Mouse (Mus musculus): ENCODE data around the gene Aif1l. TPM values are rescaled to one million over a fixed set of nuclear protein-coding genes. Genes with fewer than 3 reads are reported as not detected.
"Not testable (repeated sequence)": the region's sequence is repeated elsewhere in the genome, so short reads cannot be mapped to it uniquely, and the experiment has no call there.

The Aif1l gene
- 32.4 and 36.1 TPM in 2 replicates for polyA plus RNA-seq (2015; fragmentation: Nextera tagmentation; extraction: Ambion mirVana)

DNA sequence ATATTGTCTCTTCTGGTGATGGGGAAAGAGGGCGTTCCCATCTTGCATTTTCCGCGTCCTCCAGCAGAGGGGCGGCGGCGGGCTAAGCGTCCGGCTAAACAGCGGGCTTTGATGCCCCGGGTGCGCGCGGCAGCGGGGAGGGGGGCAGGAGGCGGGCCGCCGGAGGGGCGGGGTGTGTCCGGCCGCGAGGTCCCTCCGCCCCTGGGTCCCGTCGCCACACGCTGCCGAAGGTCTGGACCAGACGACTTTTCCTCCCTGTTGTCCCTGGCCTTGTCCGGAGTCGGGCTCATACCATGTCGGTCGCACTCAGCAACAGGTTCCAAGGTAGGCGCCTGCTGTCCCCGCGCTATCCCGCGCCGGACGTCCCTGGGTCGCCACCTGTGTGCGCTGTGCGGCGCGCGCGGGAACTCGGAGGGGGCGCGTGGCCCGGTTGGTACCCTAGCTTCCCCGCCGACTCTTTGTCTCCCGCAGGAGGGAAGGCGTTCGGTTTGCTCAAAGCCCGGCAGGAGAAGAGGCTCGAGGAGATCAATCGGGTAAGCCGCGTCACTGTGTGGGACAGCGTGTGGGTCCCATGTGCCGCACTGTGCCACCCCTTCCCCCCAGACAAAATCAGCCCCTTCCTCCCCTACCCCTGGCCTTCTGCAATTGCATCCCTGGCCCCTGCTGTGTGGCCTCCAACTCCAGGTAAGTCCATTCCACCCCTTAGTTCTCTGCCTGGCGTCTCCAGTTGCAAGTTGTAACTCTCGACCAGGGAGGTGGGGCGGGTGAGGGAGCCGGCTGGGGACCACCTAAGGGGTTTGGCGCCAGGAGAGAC is at the start of gene Aif1l:
TSS of gene Aif1l (plus strand) at position 82 of the 814 bp plus-strand sequence.
- under 1% methylated on average over 62 of the region's 66 CpGs for WGBS
- peak within 1 kb of the TSS; percentile 97 for H3K4me2 ChIP-seq
- H3K36me3 ChIP-seq, result no peaks in the 10 kb centered on the region
- H3K4me3 ChIP-seq, result peak within 1 kb of the TSS; percentile 63
- peaks cover 9% of the 10 kb centered on the region for H3K4me1 ChIP-seq
- no peak within 1 kb of the TSS for H3K27ac ChIP-seq
- H3K9me3 ChIP-seq, result no peaks in the 10 kb centered on the region
- ATAC-seq (ENCODE audit: borderline replicate concordance, extremely low read depth, low FRiP score, low TSS enrichment), result peak; percentile 78
- H3K27me3 ChIP-seq, result peaks cover 10% of the 10 kb centered on the region
- H3K9ac ChIP-seq, result peak within 1 kb of the TSS; percentile 66

DNA sequence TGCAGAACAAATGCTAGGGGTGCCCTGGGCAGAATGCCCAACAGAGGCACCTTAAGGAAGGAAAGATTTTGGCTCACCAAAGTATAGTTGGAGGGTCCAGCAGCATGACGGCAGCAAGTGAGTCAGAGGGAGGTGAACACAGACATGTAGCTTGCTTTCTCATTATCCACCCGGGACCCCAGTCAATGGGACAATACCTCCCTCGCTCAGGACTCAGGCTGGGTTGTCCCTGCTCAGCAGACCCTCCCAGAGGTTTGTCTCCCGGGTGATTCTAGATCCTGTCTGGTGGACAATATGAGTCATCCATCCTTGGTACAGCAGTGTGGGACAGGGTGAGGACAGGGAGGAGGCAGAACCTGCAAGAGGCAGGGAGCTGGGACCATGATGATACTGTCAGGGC is 49.0 kb upstream of the Aif1l start:
- no peak overlapping the region for H3K4me3 ChIP-seq
- 63% methylated on average over 4 of the region's 4 CpGs for WGBS

DNA sequence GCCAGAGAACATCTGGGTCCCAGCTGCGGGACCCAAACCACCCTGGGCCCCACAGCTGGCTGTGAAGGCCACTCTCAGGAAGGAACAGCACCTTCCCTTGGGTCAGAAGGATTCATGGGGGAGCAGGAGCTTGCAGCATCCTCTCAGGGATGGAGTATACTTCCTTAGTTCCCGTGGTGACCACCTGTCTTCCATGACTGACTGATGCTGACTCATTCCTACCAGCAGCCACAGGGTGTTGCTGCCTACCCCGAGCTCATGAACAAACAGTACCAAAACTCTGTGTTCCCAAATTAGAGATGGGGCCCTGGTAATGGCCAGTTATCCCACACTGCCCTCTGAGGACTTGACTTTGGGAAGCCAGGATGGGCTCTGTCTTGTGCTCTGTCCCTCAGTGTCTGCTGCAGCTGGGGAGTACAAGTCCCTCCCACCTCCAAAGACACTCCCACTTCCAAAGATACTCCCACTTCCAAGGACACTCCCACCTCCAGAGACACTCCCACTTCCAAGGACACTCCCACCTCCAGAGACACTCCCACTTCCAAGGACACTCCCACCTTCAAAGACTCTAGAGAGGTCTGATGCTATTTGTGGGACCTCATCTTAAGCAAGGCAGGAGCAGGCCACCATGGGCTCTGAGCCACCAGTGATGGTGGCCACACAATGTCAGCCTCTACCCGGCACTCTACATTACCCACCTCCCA is 48.1 kb upstream of the Aif1l start:
- Histone ChIP-seq H3K27ac (no peak overlapping the region), H3K9me3 (no peaks in the 10 kb centered on the region), H3K4me3 (no peak overlapping the region), H3K36me3 (no peaks in the 10 kb centered on the region), H3K9ac (no peak overlapping the region), H3K27me3 (no peaks in the 10 kb centered on the region), H3K4me2 (no peak overlapping the region), H3K4me1 (0 out of 2 replicates have a peak, but pooled peaks cover 3% of the 10 kb centered on the region)
- ATAC-seq (ENCODE audit: borderline replicate concordance, extremely low read depth, low FRiP score, low TSS enrichment), result peak; percentile 29
- 48% methylated on average over 4 of the region's 4 CpGs for WGBS

More for the DNA sequence above, 49.0 kb upstream of the Aif1l start:
- Histone ChIP-seq H3K36me3 (no peaks in the 10 kb centered on the region), H3K27ac (no peak overlapping the region), H3K9me3 (no peaks in the 10 kb centered on the region), H3K4me2 (no peak overlapping the region), H3K4me1 (0 out of 2 replicates have a peak, but pooled peaks cover 3% of the 10 kb centered on the region), H3K27me3 (no peaks in the 10 kb centered on the region), H3K9ac (no peak overlapping the region)
- ATAC-seq (ENCODE audit: borderline replicate concordance, extremely low read depth, low FRiP score, low TSS enrichment), result no peak

DNA sequence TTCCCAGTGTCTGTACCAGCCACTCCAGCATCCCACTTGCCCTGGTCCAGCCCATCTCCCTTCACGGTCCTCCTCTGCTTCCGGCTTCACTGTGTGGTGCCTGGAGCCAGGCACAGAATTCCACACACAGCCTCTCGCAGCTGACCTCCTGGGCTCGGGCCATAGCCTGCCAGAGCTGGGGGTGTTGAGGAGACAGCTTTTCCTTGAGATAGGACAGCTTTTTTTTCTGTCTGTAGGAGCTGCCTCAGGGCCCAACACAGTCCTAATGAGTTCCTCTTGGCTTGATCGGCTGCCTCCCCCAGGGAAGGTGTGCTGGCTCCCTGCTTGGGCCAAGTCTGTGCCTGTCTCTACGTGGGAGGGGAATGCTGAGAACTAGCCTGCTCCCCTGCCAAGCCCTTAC is 45.9 kb upstream of the Aif1l start:
- Histone ChIP-seq H3K4me1 (0 out of 2 replicates have a peak, but pooled peaks cover 3% of the 10 kb centered on the region), H3K4me3 (no peak overlapping the region), H3K9me3 (no peaks in the 10 kb centered on the region), H3K36me3 (no peaks in the 10 kb centered on the region), H3K27me3 (no peaks in the 10 kb centered on the region), H3K27ac (no peak overlapping the region), H3K9ac (no peak overlapping the region), H3K4me2 (no peak overlapping the region)
- no peak for ATAC-seq (ENCODE audit: borderline replicate concordance, extremely low read depth, low FRiP score, low TSS enrichment)
- WGBS, result 28% methylated on average over 6 of the region's 6 CpGs

DNA sequence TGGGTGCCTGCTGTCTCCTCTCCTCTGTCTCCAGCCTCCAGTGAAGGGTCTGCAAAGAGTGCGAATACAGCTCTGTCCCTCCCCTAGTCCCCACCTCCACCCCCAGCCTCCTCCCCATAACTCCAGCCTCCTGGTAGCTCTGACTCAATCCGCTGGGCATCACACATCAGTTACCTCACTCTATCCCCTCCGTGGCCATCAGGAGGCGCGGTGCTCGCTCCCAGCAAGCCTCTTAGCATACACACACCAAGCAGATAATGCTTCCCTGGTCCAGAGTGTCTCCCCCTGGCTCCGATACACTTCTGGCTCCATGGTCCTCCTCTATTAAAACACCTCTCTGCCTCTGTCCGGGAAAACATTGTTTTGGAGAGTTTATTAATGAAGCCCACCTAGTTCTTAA is 45.3 kb upstream of the Aif1l start:
- H3K36me3 ChIP-seq, result no peaks in the 10 kb centered on the region
- WGBS, result 16% methylated on average over 8 of the region's 8 CpGs
- no peak for ATAC-seq (ENCODE audit: borderline replicate concordance, extremely low read depth, low FRiP score, low TSS enrichment)

DNA sequence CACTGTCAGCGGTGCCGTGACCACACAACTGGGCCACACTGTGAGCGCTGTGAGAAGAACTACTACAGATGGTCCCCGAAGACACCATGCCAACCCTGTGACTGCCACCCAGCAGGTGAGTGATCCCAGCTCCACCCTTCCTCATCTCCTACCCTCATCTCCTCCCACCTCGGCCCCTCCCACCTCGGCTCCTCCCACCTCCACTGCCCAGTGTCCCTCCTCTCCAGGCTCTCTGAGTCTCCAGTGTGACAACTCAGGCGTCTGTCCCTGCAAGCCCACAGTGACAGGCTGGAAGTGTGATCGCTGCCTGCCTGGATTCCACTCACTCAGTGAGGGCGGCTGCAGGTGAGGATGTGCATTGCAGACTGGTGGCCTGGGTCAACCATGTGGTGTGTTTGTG is 44.3 kb upstream of the Aif1l start:
- WGBS, result 25% methylated on average over 9 of the region's 9 CpGs
- Histone ChIP-seq H3K9ac (no peak overlapping the region), H3K27ac (no peak overlapping the region), H3K4me3 (no peak overlapping the region), H3K27me3 (no peaks in the 10 kb centered on the region), H3K4me2 (no peak overlapping the region), H3K4me1 (0 out of 2 replicates have a peak, but pooled peaks cover 3% of the 10 kb centered on the region), H3K36me3 (no peaks in the 10 kb centered on the region), H3K9me3 (no peaks in the 10 kb centered on the region)
- no peak for ATAC-seq (ENCODE audit: borderline replicate concordance, extremely low read depth, low FRiP score, low TSS enrichment)

More for the DNA sequence above, 45.3 kb upstream of the Aif1l start:
- Histone ChIP-seq H3K9me3 (no peaks in the 10 kb centered on the region), H3K4me2 (no peak overlapping the region), H3K4me1 (0 out of 2 replicates have a peak, but pooled peaks cover 3% of the 10 kb centered on the region), H3K27ac (no peak overlapping the region), H3K27me3 (no peaks in the 10 kb centered on the region), H3K9ac (no peak overlapping the region), H3K4me3 (no peak overlapping the region)

DNA sequence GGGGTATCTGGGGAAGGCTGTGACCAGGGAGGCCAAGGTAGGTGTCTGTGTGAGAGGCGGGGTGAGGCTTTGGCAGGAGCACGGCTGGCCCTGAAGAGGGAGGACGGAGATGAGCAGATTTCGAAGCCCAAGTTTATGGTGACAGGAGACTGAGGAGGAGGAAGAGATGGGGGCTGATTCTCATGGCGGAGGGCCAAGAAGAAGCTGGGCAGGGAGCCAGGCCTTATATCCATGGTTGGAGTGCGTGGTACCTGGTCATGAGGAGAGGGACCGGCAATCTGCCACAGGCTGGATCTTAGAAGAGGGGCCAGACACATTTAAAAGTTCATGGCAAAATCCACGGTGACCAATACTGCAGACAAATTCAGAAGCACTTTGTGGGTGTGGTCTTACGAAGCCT is 43.5 kb upstream of the Aif1l start:
- Histone ChIP-seq H3K27me3 (no peaks in the 10 kb centered on the region), H3K9ac (no peak overlapping the region), H3K27ac (no peak overlapping the region), H3K4me1 (0 out of 2 replicates have a peak, but pooled peaks cover 3% of the 10 kb centered on the region), H3K9me3 (no peaks in the 10 kb centered on the region), H3K4me3 (no peak overlapping the region), H3K4me2 (no peak overlapping the region), H3K36me3 (no peaks in the 10 kb centered on the region)
- WGBS, result 45% methylated on average over 9 of the region's 9 CpGs
- no peak for ATAC-seq (ENCODE audit: borderline replicate concordance, extremely low read depth, low FRiP score, low TSS enrichment)

DNA sequence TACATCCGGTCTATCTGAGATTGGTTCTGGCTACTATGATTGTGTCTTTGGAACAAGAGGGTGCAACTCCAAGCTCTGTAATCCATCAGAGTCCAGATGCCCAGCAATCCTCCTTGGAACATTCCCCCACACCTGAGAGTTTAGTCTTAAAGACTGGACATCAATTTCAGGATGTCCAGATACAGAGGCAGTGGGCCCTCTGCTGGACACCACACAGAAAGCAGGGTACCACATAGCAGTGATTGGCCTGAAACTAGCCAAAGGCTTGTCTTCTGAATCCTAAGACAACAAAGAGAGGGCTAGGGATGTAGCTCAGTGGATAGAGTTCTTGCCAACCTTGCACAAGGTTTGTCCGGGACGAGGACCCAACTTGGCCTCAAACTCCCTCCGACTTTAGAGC is 37.4 kb upstream of the Aif1l start:
- Histone ChIP-seq H3K4me1 (no peaks in the 10 kb centered on the region), H3K9me3 (no peaks in the 10 kb centered on the region), H3K9ac (no peak overlapping the region), H3K4me2 (no peak overlapping the region), H3K4me3 (no peak overlapping the region), H3K27ac (no peak overlapping the region), H3K27me3 (no peaks in the 10 kb centered on the region; the same call in 1 of the 2 replicates), H3K36me3 (no peaks in the 10 kb centered on the region)
- ATAC-seq (ENCODE audit: borderline replicate concordance, extremely low read depth, low FRiP score, low TSS enrichment), result no peak
- 67% methylated on average over 4 of the region's 4 CpGs for WGBS

DNA sequence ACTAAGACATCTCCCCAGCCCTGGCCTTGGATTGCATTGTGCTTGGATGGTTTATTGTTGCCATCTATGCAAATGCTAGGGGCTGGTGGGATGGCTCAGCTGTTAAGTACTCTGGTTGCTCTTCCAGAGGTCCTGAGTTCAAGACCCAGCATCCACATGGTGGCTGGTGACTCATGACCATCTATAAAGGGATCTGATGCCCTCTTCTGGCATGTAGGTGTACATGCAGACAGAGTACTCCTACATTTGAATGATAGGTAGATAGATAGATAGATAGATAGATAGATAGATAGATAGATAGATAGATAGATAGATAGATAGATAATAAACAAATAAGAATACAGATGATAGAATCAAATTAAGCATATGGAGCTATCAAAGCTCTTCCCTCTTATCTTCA is 35.7 kb upstream of the Aif1l start:
- not testable (repeated sequence) for H3K36me3 ChIP-seq; ATAC-seq (ENCODE audit: borderline replicate concordance, extremely low read depth, low FRiP score, low TSS enrichment); H3K27me3 ChIP-seq; H3K4me2 ChIP-seq; H3K27ac ChIP-seq; H3K9me3 ChIP-seq; H3K4me3 ChIP-seq; H3K4me1 ChIP-seq; H3K9ac ChIP-seq

DNA sequence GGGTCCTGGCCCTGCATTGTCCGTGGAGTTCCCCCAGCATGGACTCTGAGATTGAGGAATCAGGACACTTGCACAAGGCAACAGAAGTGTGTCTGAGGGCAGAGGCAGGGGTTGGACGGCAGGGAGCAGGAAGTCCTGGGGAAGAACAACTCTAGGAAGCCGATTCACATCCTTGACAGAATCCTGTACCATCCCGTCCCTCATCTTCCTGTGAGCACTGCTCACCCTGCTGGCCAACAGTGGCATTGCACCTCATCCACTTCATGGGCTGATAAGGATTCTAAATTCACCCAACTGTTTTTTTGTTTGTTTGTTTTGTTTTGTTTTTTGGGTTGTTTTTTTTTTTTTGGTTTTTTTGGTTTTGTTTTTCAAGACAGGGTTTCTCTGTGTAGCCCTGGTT is 34.8 kb upstream of the Aif1l start:
- no peaks in the 10 kb centered on the region for H3K9me3 ChIP-seq
- no peak for ATAC-seq (ENCODE audit: borderline replicate concordance, extremely low read depth, low FRiP score, low TSS enrichment)
- H3K4me2 ChIP-seq, result no peak overlapping the region
- H3K27ac ChIP-seq, result no peak overlapping the region
- H3K36me3 ChIP-seq, result no peaks in the 10 kb centered on the region
- H3K4me3 ChIP-seq, result no peak overlapping the region
- H3K9ac ChIP-seq, result no peak overlapping the region
- peaks cover 2% of the 10 kb centered on the region; the same call in 1 of the 2 replicates for H3K27me3 ChIP-seq
- WGBS, result 19% methylated on average over 4 of the region's 4 CpGs
- no peaks in the 10 kb centered on the region for H3K4me1 ChIP-seq

DNA sequence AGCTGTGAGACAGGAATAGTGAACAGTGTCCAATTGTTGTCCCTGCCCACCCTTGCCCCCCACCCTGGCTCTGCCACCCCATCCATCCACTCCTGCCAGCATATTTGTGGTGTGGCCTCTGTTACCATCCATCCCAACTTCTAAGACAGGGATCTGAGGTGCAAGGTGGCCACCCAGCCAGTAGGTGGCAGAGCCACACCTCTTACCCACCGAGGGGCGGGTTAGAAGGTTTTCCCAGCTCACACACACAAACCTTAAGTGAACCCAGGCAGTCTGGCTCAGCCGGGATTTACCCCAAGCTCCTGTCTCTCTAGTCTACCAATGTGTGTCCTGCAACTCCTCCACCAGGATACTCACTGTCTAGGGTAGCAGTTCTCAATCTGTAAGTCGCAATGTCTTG is 32.3 kb upstream of the Aif1l start:
- Histone ChIP-seq H3K9ac (no peak overlapping the region), H3K27me3 (peaks cover 7% of the 10 kb centered on the region; the same call in 1 of the 2 replicates), H3K36me3 (no peaks in the 10 kb centered on the region), H3K4me3 (no peak overlapping the region), H3K27ac (no peak overlapping the region), H3K9me3 (no peaks in the 10 kb centered on the region), H3K4me2 (no peak overlapping the region), H3K4me1 (no peaks in the 10 kb centered on the region)
- ATAC-seq (ENCODE audit: borderline replicate concordance, extremely low read depth, low FRiP score, low TSS enrichment), result no peak
- 29% methylated on average over 4 of the region's 4 CpGs for WGBS

DNA sequence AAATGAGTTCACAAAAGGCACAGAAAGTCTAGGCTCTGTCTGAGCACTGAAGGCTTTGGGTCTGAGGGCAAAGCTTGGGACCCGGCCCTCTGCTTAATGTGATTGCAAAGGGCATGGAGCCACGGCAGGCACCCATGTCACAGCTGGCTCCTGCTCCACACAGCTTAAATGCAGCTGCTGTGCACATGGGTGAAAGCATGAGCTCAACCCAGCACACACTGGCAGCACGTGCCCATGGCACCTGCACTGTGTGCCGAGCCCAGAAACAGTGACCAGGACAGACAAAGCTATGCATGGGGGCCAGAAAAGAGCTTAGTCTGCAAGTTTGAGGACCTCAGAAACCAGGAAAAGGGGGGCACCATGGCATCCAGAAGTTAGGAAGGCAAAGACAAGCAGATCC is 26.3 kb upstream of the Aif1l start:
- H3K4me1 ChIP-seq, result no peaks in the 10 kb centered on the region
- peaks cover 7% of the 10 kb centered on the region; the same call in 1 of the 2 replicates for H3K27me3 ChIP-seq
- H3K9me3 ChIP-seq, result no peaks in the 10 kb centered on the region
- WGBS, result 71% methylated on average over 4 of the region's 4 CpGs
- no peak overlapping the region for H3K4me3 ChIP-seq
- no peak overlapping the region for H3K27ac ChIP-seq
- no peak for ATAC-seq (ENCODE audit: borderline replicate concordance, extremely low read depth, low FRiP score, low TSS enrichment)
- no peak overlapping the region for H3K4me2 ChIP-seq
- no peaks in the 10 kb centered on the region for H3K36me3 ChIP-seq
- no peak overlapping the region for H3K9ac ChIP-seq
